Mouse (Mus musculus) liver, adult 2 months (tissue): Measurements from ENCODE around the gene Rce1.

Experiments used
- CTCF ChIP-seq: fragments of 200-500 bp; IDR thresholded peaks from 2 replicates; pipeline ENCODE4 v1.5.1; 2011; ENCODE audit warnings: low read depth, low read length, control low read depth
- POLR2A ChIP-seq: fragments of 200-500 bp; IDR thresholded peaks from 2 replicates; pipeline ENCODE4 v1.6.1; 2011; ENCODE audit warnings: low read length, control low read depth; ENCODE audit not compliant: insufficient read depth; ENCODE audit errors: extremely low read depth

DNA sequence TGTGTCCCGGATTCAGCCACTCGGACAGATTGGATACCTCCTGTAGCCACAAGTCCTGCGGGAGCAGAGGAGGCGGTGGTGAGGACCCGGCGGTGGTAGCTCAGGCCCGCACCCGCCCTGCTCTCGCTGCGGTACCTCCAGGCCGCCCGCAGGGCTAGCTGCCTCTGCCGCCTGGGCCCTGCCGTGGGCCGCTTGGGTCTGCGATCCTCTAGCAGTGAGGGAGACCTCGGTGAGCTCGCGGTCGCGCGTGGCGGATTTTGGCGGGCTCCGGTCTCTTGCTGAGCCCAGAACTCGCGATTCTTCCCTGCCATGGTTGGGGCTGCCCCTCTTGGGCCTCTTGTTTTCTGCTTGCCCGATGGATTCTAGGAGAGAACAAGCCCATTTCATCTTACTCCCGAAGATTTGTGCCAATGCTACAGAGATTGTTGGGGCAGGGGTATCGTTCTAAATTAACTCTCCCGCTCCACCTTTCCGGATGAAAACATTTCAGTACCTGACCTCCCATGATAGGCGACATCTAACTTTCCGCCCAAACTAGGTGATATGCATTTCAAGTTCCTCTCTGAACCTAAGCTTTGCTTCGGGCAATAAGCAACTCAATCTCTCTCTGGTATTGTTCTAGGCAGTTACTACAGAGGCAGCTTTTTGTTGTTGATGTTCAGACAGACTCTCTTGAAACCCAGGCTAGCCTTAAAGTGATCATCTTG is 541 bp upstream of the Rce1 start:
- no peak for TF ChIP-seq CTCF
- TF ChIP-seq POLR2A, result no peak
